Mouse (Mus musculus) spleen, adult 2 months (tissue): ENCODE data around the gene Vmn1r64.

Experiments
- CTCF ChIP-seq: fragments of 200-500 bp; IDR thresholded peaks from 2 replicates; pipeline ENCODE4 v1.5.1; 2011; ENCODE audit warnings: mild to moderate bottlenecking, inconsistent platforms; ENCODE audit not compliant: insufficient read depth, insufficient read length, insufficient replicate concordance; ENCODE audit errors: extremely low read depth
- POLR2A ChIP-seq: fragments of 200-500 bp; IDR thresholded peaks from 2 replicates; pipeline ENCODE4 v1.6.1; 2011; ENCODE audit warnings: low read depth, low read length, inconsistent platforms

- TF ChIP-seq POLR2A (no peak), CTCF (no peak)
Observed at GRCm38 (mm10) chr7:5899238-5899637, 14.9 kb upstream of the Vmn1r64 start.
